Mouse (Mus musculus): Measurements from ENCODE around the gene Theg. TPM values are rescaled to one million over a fixed set of nuclear protein-coding genes. Genes with fewer than 3 reads are reported as not detected.

Theg gene
- polyA plus RNA-seq, 1 experiment from 2014 or later, result not detected

GRCm38 (mm10) chr10:79548971-79549723 is 38.0 kb downstream of the Theg start:
- no peak overlapping the region for H3K4me2 ChIP-seq
- no peak overlapping the region for H3K4me3 ChIP-seq (ENCODE audit: low read depth, low read length)
- WGBS, result 93% methylated on average over 18 of the region's 18 CpGs
- no peaks in the 10 kb centered on the region for H3K9me3 ChIP-seq (ENCODE audit: control insufficient read depth, low read length)
- ATAC-seq (replicated peaks; ENCODE audit: low FRiP score) (no peak), DNase-seq (ENCODE audit: low spot score) (no peak)
- H3K27me3 ChIP-seq (replicated peaks; ENCODE audit: control insufficient read depth, insufficient read depth, low read length), result no peaks in the 10 kb centered on the region
- no peak overlapping the region for H3K9ac ChIP-seq (ENCODE audit: low read depth, low read length)
- peaks cover 29% of the 10 kb centered on the region for H3K36me3 ChIP-seq (ENCODE audit: control insufficient read depth, insufficient read depth, low read length)
- H3K27ac ChIP-seq (ENCODE audit: low read depth, low read length), result no peak overlapping the region
- H3K4me1 ChIP-seq (replicated peaks; ENCODE audit: control insufficient read depth, insufficient read depth, low read length), result peaks cover 3% of the 10 kb centered on the region; the same call in 1 of the 2 replicates

- Histone ChIP-seq H3K4me1 (replicated peaks; ENCODE audit: control insufficient read depth, insufficient read depth, low read length) (peaks cover 3% of the 10 kb centered on the region; the same call in 1 of the 2 replicates), H3K9me3 (ENCODE audit: control insufficient read depth, low read length) (no peaks in the 10 kb centered on the region), H3K36me3 (ENCODE audit: control insufficient read depth, insufficient read depth, low read length) (peaks cover 34% of the 10 kb centered on the region), H3K27me3 (replicated peaks; ENCODE audit: control insufficient read depth, insufficient read depth, low read length) (no peaks in the 10 kb centered on the region), H3K4me2 (no peak overlapping the region), H3K27ac (ENCODE audit: low read depth, low read length) (no peak overlapping the region), H3K4me3 (ENCODE audit: low read depth, low read length) (no peak overlapping the region), H3K9ac (ENCODE audit: low read depth, low read length) (no peak overlapping the region)
- 89% methylated on average over 5 of the region's 5 CpGs for WGBS
- ATAC-seq (replicated peaks; ENCODE audit: low FRiP score), result no peak
- DNase-seq (ENCODE audit: low spot score), result no peak
Measured at GRCm38 (mm10) chr10:79548546-79548945, 38.6 kb downstream of the Theg start.

- WGBS, result 72% methylated on average over 5 of the region's 5 CpGs
- Histone ChIP-seq H3K4me3 (ENCODE audit: low read depth, low read length) (no peak overlapping the region), H3K27ac (ENCODE audit: low read depth, low read length) (no peak overlapping the region), H3K4me2 (no peak overlapping the region), H3K27me3 (replicated peaks; ENCODE audit: control insufficient read depth, insufficient read depth, low read length) (no peaks in the 10 kb centered on the region), H3K9ac (ENCODE audit: low read depth, low read length) (no peak overlapping the region), H3K4me1 (replicated peaks; ENCODE audit: control insufficient read depth, insufficient read depth, low read length) (no peaks in the 10 kb centered on the region), H3K36me3 (ENCODE audit: control insufficient read depth, insufficient read depth, low read length) (peaks cover 45% of the 10 kb centered on the region), H3K9me3 (ENCODE audit: control insufficient read depth, low read length) (no peaks in the 10 kb centered on the region)
- DNase-seq (ENCODE audit: low spot score) (no peak), ATAC-seq (replicated peaks; ENCODE audit: low FRiP score) (no peak)
Measured at GRCm38 (mm10) chr10:79547148-79547675, 39.9 kb downstream of the Theg start.

- H3K36me3 ChIP-seq (ENCODE audit: control insufficient read depth, insufficient read depth, low read length), result peaks cover 49% of the 10 kb centered on the region
- no peaks in the 10 kb centered on the region for H3K9me3 ChIP-seq (ENCODE audit: control insufficient read depth, low read length)
- no peak overlapping the region for H3K9ac ChIP-seq (ENCODE audit: low read depth, low read length)
- 88% methylated on average over 11 of the region's 11 CpGs for WGBS
- H3K27ac ChIP-seq (ENCODE audit: low read depth, low read length), result no peak overlapping the region
- H3K4me2 ChIP-seq, result no peak overlapping the region
- H3K4me1 ChIP-seq (replicated peaks; ENCODE audit: control insufficient read depth, insufficient read depth, low read length), result no peaks in the 10 kb centered on the region
- no peak for ATAC-seq (replicated peaks; ENCODE audit: low FRiP score)
- peak; percentile 28 for DNase-seq (ENCODE audit: low spot score)
- H3K4me3 ChIP-seq (ENCODE audit: low read depth, low read length), result no peak overlapping the region
- no peaks in the 10 kb centered on the region for H3K27me3 ChIP-seq (replicated peaks; ENCODE audit: control insufficient read depth, insufficient read depth, low read length)
Measured at GRCm38 (mm10) chr10:79546483-79546882, 40.6 kb downstream of the Theg start.

- H3K9ac ChIP-seq (ENCODE audit: low read depth, low read length), result no peak overlapping the region
- no peaks in the 10 kb centered on the region for H3K27me3 ChIP-seq (replicated peaks; ENCODE audit: control insufficient read depth, insufficient read depth, low read length)
- H3K27ac ChIP-seq (ENCODE audit: low read depth, low read length), result no peak overlapping the region
- DNase-seq (ENCODE audit: low spot score) (no peak), ATAC-seq (replicated peaks; ENCODE audit: low FRiP score) (no peak)
- H3K36me3 ChIP-seq (ENCODE audit: control insufficient read depth, insufficient read depth, low read length), result peaks cover 55% of the 10 kb centered on the region
- no peaks in the 10 kb centered on the region for H3K4me1 ChIP-seq (replicated peaks; ENCODE audit: control insufficient read depth, insufficient read depth, low read length)
- no peaks in the 10 kb centered on the region for H3K9me3 ChIP-seq (ENCODE audit: control insufficient read depth, low read length)
- 89% methylated on average over 12 of the region's 12 CpGs for WGBS
- H3K4me2 ChIP-seq, result no peak overlapping the region
- no peak overlapping the region for H3K4me3 ChIP-seq (ENCODE audit: low read depth, low read length)
Measured at GRCm38 (mm10) chr10:79545891-79546290, 41.2 kb downstream of the Theg start.

GRCm38 (mm10) chr10:79544631-79545030 is 42.5 kb downstream of the Theg start:
- H3K9ac ChIP-seq (ENCODE audit: low read depth, low read length), result no peak overlapping the region
- WGBS, result 90% methylated on average over 5 of the region's 5 CpGs

GRCm38 (mm10) chr10:79543884-79544597 is 43.1 kb downstream of the Theg start:
- Histone ChIP-seq H3K9me3 (ENCODE audit: control insufficient read depth, low read length) (no peaks in the 10 kb centered on the region), H3K4me2 (no peak overlapping the region; the same call in 1 of the 2 replicates), H3K36me3 (ENCODE audit: control insufficient read depth, insufficient read depth, low read length) (peaks cover 58% of the 10 kb centered on the region), H3K27ac (ENCODE audit: low read depth, low read length) (no peak overlapping the region), H3K27me3 (replicated peaks; ENCODE audit: control insufficient read depth, insufficient read depth, low read length) (no peaks in the 10 kb centered on the region), H3K9ac (ENCODE audit: low read depth, low read length) (no peak overlapping the region), H3K4me3 (ENCODE audit: low read depth, low read length) (no peak overlapping the region), H3K4me1 (replicated peaks; ENCODE audit: control insufficient read depth, insufficient read depth, low read length) (no peaks in the 10 kb centered on the region)
- ATAC-seq (replicated peaks; ENCODE audit: low FRiP score), result peak; percentile 37; the same call in 1 of the 2 replicates
- DNase-seq (ENCODE audit: low spot score), result peak; percentile 27
- 74% methylated on average over 9 of the region's 9 CpGs for WGBS

More at GRCm38 (mm10) chr10:79544631-79545030, 42.5 kb downstream of the Theg start:
- no peak overlapping the region for H3K4me2 ChIP-seq
- DNase-seq (ENCODE audit: low spot score), result peak; percentile 24
- no peaks in the 10 kb centered on the region for H3K27me3 ChIP-seq (replicated peaks; ENCODE audit: control insufficient read depth, insufficient read depth, low read length)
- no peaks in the 10 kb centered on the region for H3K9me3 ChIP-seq (ENCODE audit: control insufficient read depth, low read length)
- H3K36me3 ChIP-seq (ENCODE audit: control insufficient read depth, insufficient read depth, low read length), result peaks cover 60% of the 10 kb centered on the region
- H3K4me1 ChIP-seq (replicated peaks; ENCODE audit: control insufficient read depth, insufficient read depth, low read length), result no peaks in the 10 kb centered on the region
- H3K4me3 ChIP-seq (ENCODE audit: low read depth, low read length), result no peak overlapping the region
- ATAC-seq (replicated peaks; ENCODE audit: low FRiP score), result no peak
- no peak overlapping the region for H3K27ac ChIP-seq (ENCODE audit: low read depth, low read length)

- peak; percentile 28 for DNase-seq (ENCODE audit: low spot score)
- WGBS, result 94% methylated on average over 11 of the region's 11 CpGs
- peaks cover 52% of the 10 kb centered on the region for H3K36me3 ChIP-seq (ENCODE audit: control insufficient read depth, insufficient read depth, low read length)
Measured at GRCm38 (mm10) chr10:79542171-79542570, 45.0 kb downstream of the Theg start.

More at GRCm38 (mm10) chr10:79542171-79542570, 45.0 kb downstream of the Theg start:
- Histone ChIP-seq H3K4me1 (replicated peaks; ENCODE audit: control insufficient read depth, insufficient read depth, low read length) (no peaks in the 10 kb centered on the region), H3K27ac (ENCODE audit: low read depth, low read length) (no peak overlapping the region), H3K4me3 (ENCODE audit: low read depth, low read length) (no peak overlapping the region), H3K9ac (ENCODE audit: low read depth, low read length) (no peak overlapping the region), H3K27me3 (replicated peaks; ENCODE audit: control insufficient read depth, insufficient read depth, low read length) (no peaks in the 10 kb centered on the region), H3K9me3 (ENCODE audit: control insufficient read depth, low read length) (no peaks in the 10 kb centered on the region), H3K4me2 (no peak overlapping the region)
- no peak for ATAC-seq (replicated peaks; ENCODE audit: low FRiP score)
